In genomic region chr8:48030667-48031066, GRCm38 (mm10) we compare ENCODE assay signal across 17 mouse cellular contexts. TPM values are rescaled to one million over a fixed set of nuclear protein-coding genes. Genes with fewer than 3 reads are reported as not detected.
DNase-seq lines count a peak whose midpoint lies in the region; TF ChIP-seq lines count a peak whose summit lies in the region.
"Had no signal": no experiment of that assay in that cellular context is flagged by ENCODE, and none has a peak within 500 bp of the region (broad histone marks: within the 10 kb centered on the region; RNA-seq: fewer than 3 reads in every experiment).

No protein-coding gene starts in this region.

- H3K9ac ChIP-seq in MEL (ENCODE audit: control insufficient read depth, low read depth, low read length, poor library complexity, severe bottlenecking), result no peak overlapping the region

- H3K4me1 ChIP-seq in MEL (ENCODE audit: control insufficient read depth in 1 of 2, insufficient read depth in 2 of 2, low read length in 2 of 2), result peaks cover 0 to 6% of the 10 kb centered on the region in 2 experiments; a peak in 2 of 4 replicates

- no peak for TF ChIP-seq EP300 in MEL (IDR thresholded peaks at IDR 0.05; ENCODE audit: low read depth in 1 of 2, low read length in 2 of 2)

- H3K9me3 ChIP-seq in MEL (replicated peaks; ENCODE audit: insufficient read depth, low read length), result no peaks in the 10 kb centered on the region
- H3K9me3 ChIP-seq: G1E had no signal

- H3K27ac ChIP-seq in MEL (ENCODE audit: control insufficient read depth, low read depth, low read length), result no peak overlapping the region

- peaks cover 0 to 5% of the 10 kb centered on the region in 2 experiments; a peak in 2 of 4 replicates for H3K36me3 ChIP-seq in MEL (ENCODE audit: control insufficient read depth in 1 of 2, insufficient read depth in 2 of 2, low read length in 2 of 2)
- H3K36me3 ChIP-seq: G1E had no signal

- TF ChIP-seq POLR2A in MEL (IDR thresholded peaks at IDR 0.05; ENCODE audit: control insufficient read depth in 1 of 2, insufficient read depth in 1 of 2, low read depth in 1 of 2, low read length in 2 of 2, poor library complexity in 1 of 2), result no peak

- no peaks in the 10 kb centered on the region for H3K79me2 ChIP-seq in MEL (ENCODE audit: control insufficient read depth, insufficient read depth, low read length, poor library complexity)

- H3K27me3 ChIP-seq in MEL (ENCODE audit: control insufficient read depth in 1 of 2, insufficient read depth in 2 of 2, low read length in 2 of 2), result no peaks in the 10 kb centered on the region
- H3K27me3 ChIP-seq: CH12.LX had no signal

- H3K4me3 ChIP-seq in MEL (ENCODE audit: control insufficient read depth in 1 of 2, insufficient read depth in 1 of 2, low read depth in 2 of 2, low read length in 2 of 2), result no peak overlapping the region

- no peak for TF ChIP-seq CTCF in MEL (IDR thresholded peaks at IDR 0.05 in 2 of 3, conservative IDR thresholded peaks at IDR 0.05 in 1 of 3; ENCODE audit: control insufficient read depth in 1 of 3, insufficient read depth in 1 of 3, low read depth in 2 of 3, low read length in 3 of 3, poor library complexity in 1 of 3, severe bottlenecking in 1 of 3)

- DNase-seq in MEL (ENCODE audit: low read depth, low spot score), result peak; percentile 24
- DNase-seq in adrenal gland, postnatal 4 days (ENCODE audit: low spot score in 2 of 2), result no peak
- DNase-seq: adrenal gland, adult 2 months; adrenal gland, adult 8-10 months; adrenal gland, postnatal 10 days; adrenal gland, postnatal 14 days; adrenal gland, postnatal 25 days; adrenal gland, postnatal 36 days; B cell, adult 2 months; cerebellum, adult 11 months; cerebellum, adult 11-12 months; cerebellum, adult 18-20 months; cerebellum, adult 2 months; cerebellum, adult 8-10 months; cerebellum, adult 9-10 months had no signal

- no peak for TF ChIP-seq RAD21 in MEL (IDR thresholded peaks at IDR 0.05; ENCODE audit: low read depth, low read length)

TF ChIP-seq in MEL, 35 proteins besides CTCF, POLR2A, EP300 and RAD21:
- TF ChIP-seq ZC3H11A (IDR thresholded peaks at IDR 0.05; ENCODE audit: low read depth, low read length), result no peak
- TF ChIP-seq KAT2A (conservative IDR thresholded peaks at IDR 0.05; ENCODE audit: low read depth, low read length), result no peak
- TF ChIP-seq GABPA (IDR thresholded peaks at IDR 0.05; ENCODE audit: low read depth, low read length), result no peak
- no peak for TF ChIP-seq TAL1 (IDR thresholded peaks at IDR 0.05; ENCODE audit: low read length)
- no peak for TF ChIP-seq GATA1 (IDR thresholded peaks at IDR 0.05; ENCODE audit: low read depth, low read length)
- no peak for TF ChIP-seq TBP (IDR thresholded peaks at IDR 0.05; ENCODE audit: low read depth, low read length)
- no peak for TF ChIP-seq JUND (IDR thresholded peaks at IDR 0.05; ENCODE audit: low read depth, low read length)
- TF ChIP-seq ZMIZ1 (IDR thresholded peaks at IDR 0.05; ENCODE audit: low read depth, low read length), result no peak
- TF ChIP-seq USF1 (IDR thresholded peaks at IDR 0.05; ENCODE audit: low read depth, low read length), result peak; percentile 55; the same call in 1 of the 2 replicates
- peak; percentile 82; the same call in 1 of the 2 replicates for TF ChIP-seq MYC (IDR thresholded peaks at IDR 0.05; ENCODE audit: low read depth, low read length)
- TF ChIP-seq MAZ (IDR thresholded peaks at IDR 0.05; ENCODE audit: low read depth, low read length), result no peak
- no peak for TF ChIP-seq ELF1 (IDR thresholded peaks at IDR 0.05; ENCODE audit: low read depth, low read length)
- TF ChIP-seq NRF1 (IDR thresholded peaks at IDR 0.05; ENCODE audit: insufficient read depth, low read depth, low read length, poor library complexity, severe bottlenecking), result no peak
- TF ChIP-seq MAX (IDR thresholded peaks at IDR 0.05; ENCODE audit: low read length), result peak; percentile 77; the same call in 1 of the 2 replicates
- TF ChIP-seq ZNF384 (IDR thresholded peaks at IDR 0.05; ENCODE audit: low read depth, low read length), result no peak

RNA-seq across cellular contexts. Expression of gene Wwc2, which starts 39.9 kb away (rescaled TPM):
- total RNA-seq in MEL (2012; rRNA removed), result 6.3 and 7.5 TPM in 2 replicates
- polyA plus RNA-seq in MEL (2012; ENCODE audit: insufficient read depth in 1 of 2, insufficient read length in 2 of 2, low read depth in 1 of 2, low replicate concordance in 2 of 2, missing spikeins in 1 of 2), result 10 to 100 TPM in 1 of 2 experiments, not detected in 1; 14.8 TPM
- total RNA-seq in adrenal gland, postnatal 4 days (2021), result 10 to 100 TPM; 30.8 to 35.5 TPM
